Mouse (Mus musculus) limb, embryonic 13.5 days (tissue): ENCODE data around the gene AC124502.3. TPM values are rescaled to one million over a fixed set of nuclear protein-coding genes. Genes with fewer than 3 reads are reported as not detected.

Source experiments
- ATAC-seq: fragments of 200-750 bp; cut with Nextera tagmentation; 2 replicates; pipeline ENCODE4 v1.8.0; 2017; ENCODE audit warnings: low read depth, moderate number of reproducible peaks, moderate TSS enrichment; ENCODE audit not compliant: low FRiP score
- H3K27ac ChIP-seq: fragments of 300-500 bp; sonication (generic); 2 replicates; pipeline ENCODE4 v1.5.1; 2015; ENCODE audit warnings: inconsistent platforms, mild to moderate bottlenecking, moderate library complexity
- H3K27me3 ChIP-seq: fragments of 300-500 bp; sonication (generic); 2 replicates; pipeline ENCODE4 v1.6.1; 2015; ENCODE audit warnings: mild to moderate bottlenecking, inconsistent platforms
- H3K36me3 ChIP-seq: fragments of 300-500 bp; sonication (generic); 2 replicates; pipeline ENCODE4 v1.6.1; 2015; ENCODE audit warnings: inconsistent platforms, mild to moderate bottlenecking, moderate library complexity
- H3K4me1 ChIP-seq: fragments of 300-500 bp; sonication (generic); 2 replicates; pipeline ENCODE4 v1.6.1; 2015; ENCODE audit warnings: inconsistent platforms
- H3K4me2 ChIP-seq: fragments of 300-500 bp; sonication (generic); replicated peaks from 2 replicates; pipeline ENCODE4 v1.6.1; 2015; ENCODE audit warnings: inconsistent platforms, mild to moderate bottlenecking, moderate library complexity
- H3K4me3 ChIP-seq: fragments of 300-500 bp; sonication (generic); 2 replicates; pipeline ENCODE4 v1.5.1; 2015; ENCODE audit warnings: moderate library complexity, mild to moderate bottlenecking, inconsistent platforms
- H3K9ac ChIP-seq: fragments of 300-500 bp; sonication (generic); 2 replicates; pipeline ENCODE4 v1.6.1; 2015; ENCODE audit warnings: mild to moderate bottlenecking, inconsistent platforms
- H3K9me3 ChIP-seq: fragments of 300-500 bp; sonication (generic); 2 replicates; pipeline ENCODE4 v1.6.1; 2016; ENCODE audit warnings: inconsistent platforms
- WGBS: fragments of 180-500 bp; shearing (Covaris S2); methylation state at CpG from one replicate; pipeline ENCODE4 v1.1.7; 2015; 5-methylcytosine and 5-hydroxymethylcytosine counted together
- polyA plus RNA-seq: library from polyadenylated mRNA; unstranded; fragments of >200 nt; fragmentation: Nextera tagmentation; extraction: Ambion mirVana; gene quantifications from 2 replicates; pipeline ENCODE4 v1.2.1, GENCODE M21; 2015

The AC124502.3 gene
- polyA plus RNA-seq, 1 experiment from 2014 or later: 3.7 TPM

DNA sequence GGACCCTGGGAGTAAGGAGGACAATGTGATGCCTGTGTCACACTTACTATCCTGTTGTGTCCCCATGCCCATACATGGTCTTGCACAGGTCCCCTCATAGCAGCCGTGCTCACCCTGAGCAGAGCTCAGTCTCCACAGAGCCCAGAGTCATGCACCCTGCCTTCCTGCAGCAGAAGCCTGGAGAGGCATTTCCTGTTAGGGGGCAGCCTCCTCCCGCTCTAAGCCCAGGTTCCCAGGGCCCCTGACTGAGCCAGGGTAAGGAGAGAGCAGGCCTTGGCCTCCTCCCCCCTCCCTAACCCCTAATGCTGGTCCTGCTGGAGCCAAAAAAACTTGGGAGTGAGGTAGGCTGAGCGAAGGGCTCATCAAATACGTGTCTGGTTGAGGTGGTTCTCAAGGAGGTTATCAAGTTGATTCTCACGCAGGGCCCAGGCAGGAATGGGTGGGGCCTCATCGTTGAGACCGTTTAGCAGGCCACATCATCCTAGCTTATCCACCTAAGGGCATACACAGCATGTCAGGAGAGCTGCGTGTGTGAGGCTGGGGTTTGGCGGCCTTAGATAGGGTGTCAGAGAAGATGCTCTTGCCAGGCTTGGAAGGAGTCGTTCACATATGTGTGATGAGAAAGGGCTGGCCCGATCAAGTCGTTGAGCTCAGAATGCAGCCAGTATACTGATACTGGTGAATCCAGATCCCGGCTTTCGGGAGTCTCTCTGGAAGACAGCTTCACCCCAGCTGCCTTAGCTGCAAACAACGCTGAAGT lies 28.5 kb downstream of the AC124502.3 start:
- Histone ChIP-seq H3K4me3 (peak overlapping the region; percentile 71), H3K9me3 (no peaks in the 10 kb centered on the region), H3K27me3 (no peaks in the 10 kb centered on the region; the same call in 1 of the 2 replicates), H3K27ac (peak overlapping the region; percentile 98), H3K9ac (peak overlapping the region; percentile 91), H3K4me1 (peaks cover 54% of the 10 kb centered on the region), H3K4me2 (peak overlapping the region; percentile 97), H3K36me3 (no peaks in the 10 kb centered on the region)
- WGBS: 3% methylated on average over 15 of the region's 15 CpGs
- no peak for ATAC-seq

DNA sequence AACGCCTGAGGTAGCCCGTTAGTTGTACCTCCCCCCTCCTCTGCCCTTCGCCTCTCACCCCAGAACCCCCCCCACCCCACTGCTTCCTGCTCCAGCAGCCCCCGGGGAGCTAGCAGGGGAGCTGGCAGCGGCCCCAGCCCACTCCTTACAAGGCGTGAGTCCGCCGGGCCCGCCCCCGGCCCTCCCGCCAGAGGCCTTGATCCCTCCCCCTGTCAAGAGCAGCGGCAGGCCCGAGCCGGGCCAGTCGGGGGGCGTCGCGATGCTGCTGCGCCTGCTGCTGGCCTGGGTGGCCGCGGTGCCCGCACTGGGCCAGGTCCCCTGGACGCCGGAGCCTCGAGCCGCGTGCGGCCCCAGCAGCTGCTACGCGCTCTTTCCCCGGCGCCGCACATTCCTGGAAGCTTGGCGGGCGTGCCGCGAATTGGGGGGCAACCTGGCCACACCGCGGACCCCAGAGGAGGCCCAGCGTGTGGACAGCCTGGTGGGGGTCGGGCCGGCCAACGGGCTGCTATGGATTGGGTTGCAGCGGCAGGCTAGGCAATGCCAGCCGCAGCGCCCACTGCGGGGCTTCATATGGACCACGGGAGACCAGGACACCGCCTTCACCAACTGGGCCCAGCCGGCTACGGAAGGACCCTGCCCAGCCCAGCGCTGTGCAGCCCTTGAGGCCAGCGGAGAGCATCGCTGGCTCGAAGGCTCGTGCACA lies 29.3 kb downstream of the AC124502.3 start, which contains the start of gene Cd248:
Cd248 (plus strand) TSS at position 212 of the 703 bp plus-strand sequence.
- Histone ChIP-seq H3K4me2 (peak within 1 kb of the TSS; percentile 97), H3K4me3 (peak within 1 kb of the TSS; percentile 71), H3K27ac (peak within 1 kb of the TSS; percentile 98), H3K36me3 (no peaks in the 10 kb centered on the region), H3K27me3 (no peaks in the 10 kb centered on the region; the same call in 1 of the 2 replicates), H3K4me1 (peaks cover 61% of the 10 kb centered on the region), H3K9ac (peak within 1 kb of the TSS; percentile 91), H3K9me3 (no peaks in the 10 kb centered on the region)
- under 1% methylated on average over 55 of the region's 56 CpGs for WGBS
- peak; percentile 45 for ATAC-seq

DNA sequence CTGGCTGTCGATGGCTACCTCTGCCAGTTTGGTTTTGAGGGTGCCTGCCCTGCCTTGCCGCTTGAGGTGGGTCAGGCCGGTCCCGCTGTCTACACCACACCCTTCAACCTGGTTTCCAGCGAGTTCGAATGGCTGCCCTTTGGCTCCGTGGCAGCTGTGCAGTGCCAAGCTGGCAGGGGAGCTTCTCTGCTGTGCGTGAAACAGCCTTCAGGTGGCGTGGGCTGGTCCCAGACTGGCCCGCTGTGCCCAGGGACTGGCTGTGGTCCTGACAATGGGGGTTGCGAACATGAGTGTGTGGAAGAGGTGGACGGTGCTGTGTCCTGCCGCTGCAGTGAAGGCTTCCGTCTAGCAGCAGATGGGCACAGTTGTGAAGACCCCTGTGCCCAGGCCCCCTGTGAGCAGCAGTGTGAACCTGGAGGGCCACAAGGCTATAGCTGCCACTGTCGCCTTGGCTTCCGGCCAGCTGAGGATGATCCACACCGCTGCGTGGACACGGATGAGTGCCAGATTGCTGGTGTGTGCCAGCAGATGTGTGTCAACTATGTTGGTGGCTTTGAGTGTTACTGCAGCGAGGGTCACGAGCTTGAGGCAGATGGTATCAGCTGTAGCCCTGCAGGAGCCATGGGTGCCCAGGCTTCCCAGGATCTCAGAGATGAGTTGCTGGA lies 30.0 kb downstream of the AC124502.3 start:
- no peaks in the 10 kb centered on the region for H3K9me3 ChIP-seq
- peak overlapping the region; percentile 91 for H3K9ac ChIP-seq
- peaks cover 61% of the 10 kb centered on the region for H3K4me1 ChIP-seq
- H3K4me3 ChIP-seq: peak overlapping the region; percentile 71
- peak overlapping the region; percentile 97 for H3K4me2 ChIP-seq
- WGBS: 37% methylated on average over 21 of the region's 21 CpGs
- H3K36me3 ChIP-seq: no peaks in the 10 kb centered on the region
- no peak for ATAC-seq
- H3K27ac ChIP-seq: peak overlapping the region; percentile 98
- H3K27me3 ChIP-seq: no peaks in the 10 kb centered on the region; the same call in 1 of the 2 replicates

DNA sequence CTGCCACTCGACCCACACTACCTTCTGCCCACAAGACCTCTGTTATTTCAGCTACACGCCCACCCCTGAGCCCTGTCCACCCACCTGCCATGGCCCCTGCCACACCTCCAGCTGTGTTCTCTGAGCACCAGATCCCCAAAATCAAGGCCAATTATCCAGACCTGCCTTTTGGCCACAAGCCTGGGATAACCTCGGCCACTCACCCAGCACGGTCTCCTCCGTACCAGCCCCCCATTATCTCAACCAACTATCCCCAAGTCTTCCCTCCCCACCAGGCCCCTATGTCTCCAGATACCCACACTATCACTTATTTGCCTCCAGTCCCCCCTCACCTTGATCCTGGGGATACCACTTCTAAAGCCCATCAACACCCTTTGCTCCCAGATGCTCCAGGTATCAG lies 30.8 kb downstream of the AC124502.3 start:
- WGBS: 68% methylated on average over 5 of the region's 5 CpGs
- peak overlapping the region; percentile 91 for H3K9ac ChIP-seq

DNA sequence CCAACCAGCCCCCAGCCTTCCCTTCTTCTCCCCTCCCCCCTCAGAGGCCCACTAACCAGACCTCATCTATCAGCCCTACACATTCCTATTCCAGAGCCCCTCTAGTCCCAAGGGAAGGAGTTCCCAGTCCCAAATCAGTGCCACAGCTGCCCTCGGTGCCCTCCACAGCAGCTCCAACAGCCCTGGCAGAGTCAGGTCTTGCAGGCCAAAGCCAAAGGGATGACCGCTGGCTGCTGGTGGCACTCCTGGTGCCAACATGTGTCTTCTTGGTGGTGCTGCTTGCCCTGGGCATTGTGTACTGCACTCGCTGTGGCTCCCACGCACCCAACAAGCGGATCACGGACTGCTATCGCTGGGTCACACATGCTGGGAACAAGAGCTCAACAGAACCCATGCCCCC lies 31.3 kb downstream of the AC124502.3 start:
- H3K9me3 ChIP-seq: no peaks in the 10 kb centered on the region
- H3K4me3 ChIP-seq: peak overlapping the region; percentile 71
- H3K4me2 ChIP-seq: peak overlapping the region; percentile 97
- WGBS: 77% methylated on average over 7 of the region's 7 CpGs
- no peaks in the 10 kb centered on the region; the same call in 1 of the 2 replicates for H3K27me3 ChIP-seq
- peaks cover 58% of the 10 kb centered on the region for H3K4me1 ChIP-seq
- H3K36me3 ChIP-seq: no peaks in the 10 kb centered on the region
- peak overlapping the region; percentile 69; the same call in 1 of the 2 replicates for H3K9ac ChIP-seq
- peak overlapping the region; percentile 98 for H3K27ac ChIP-seq
- ATAC-seq: no peak

More for the DNA sequence above, 30.8 kb downstream of the AC124502.3 start:
- no peaks in the 10 kb centered on the region for H3K36me3 ChIP-seq
- H3K27ac ChIP-seq: peak overlapping the region; percentile 98; the same call in 1 of the 2 replicates
- no peaks in the 10 kb centered on the region; the same call in 1 of the 2 replicates for H3K27me3 ChIP-seq
- H3K4me2 ChIP-seq: peak overlapping the region; percentile 97
- ATAC-seq: no peak
- peak overlapping the region; percentile 71 for H3K4me3 ChIP-seq
- H3K9me3 ChIP-seq: no peaks in the 10 kb centered on the region
- peaks cover 61% of the 10 kb centered on the region for H3K4me1 ChIP-seq

DNA sequence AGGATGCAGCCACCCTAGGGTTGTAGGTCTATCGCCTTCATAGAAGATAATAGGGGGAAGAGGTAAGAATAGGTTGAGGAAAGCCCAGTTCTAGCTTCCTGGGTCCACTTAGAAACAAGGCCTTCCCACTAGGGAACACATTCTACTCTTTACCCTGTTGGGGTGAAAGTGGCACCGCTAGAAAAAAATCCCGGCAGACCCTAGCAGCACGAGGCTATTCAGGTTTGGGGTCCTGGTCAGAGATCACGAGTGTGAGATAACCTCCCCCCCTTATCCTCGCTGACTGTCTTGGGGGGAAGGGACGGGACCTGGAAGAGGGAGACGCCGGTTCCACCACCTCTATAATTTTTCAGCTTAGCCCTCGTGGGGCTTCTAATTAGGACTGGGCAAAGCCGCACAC lies 32.4 kb downstream of the AC124502.3 start:
- Histone ChIP-seq H3K27ac (peak overlapping the region; percentile 98), H3K4me1 (peaks cover 54% of the 10 kb centered on the region), H3K27me3 (no peaks in the 10 kb centered on the region; the same call in 1 of the 2 replicates), H3K4me2 (peak overlapping the region; percentile 97), H3K4me3 (peak overlapping the region; percentile 71), H3K9ac (peak overlapping the region; percentile 69), H3K9me3 (no peaks in the 10 kb centered on the region), H3K36me3 (no peaks in the 10 kb centered on the region)
- 3% methylated on average over 11 of the region's 11 CpGs for WGBS
- ATAC-seq: no peak

DNA sequence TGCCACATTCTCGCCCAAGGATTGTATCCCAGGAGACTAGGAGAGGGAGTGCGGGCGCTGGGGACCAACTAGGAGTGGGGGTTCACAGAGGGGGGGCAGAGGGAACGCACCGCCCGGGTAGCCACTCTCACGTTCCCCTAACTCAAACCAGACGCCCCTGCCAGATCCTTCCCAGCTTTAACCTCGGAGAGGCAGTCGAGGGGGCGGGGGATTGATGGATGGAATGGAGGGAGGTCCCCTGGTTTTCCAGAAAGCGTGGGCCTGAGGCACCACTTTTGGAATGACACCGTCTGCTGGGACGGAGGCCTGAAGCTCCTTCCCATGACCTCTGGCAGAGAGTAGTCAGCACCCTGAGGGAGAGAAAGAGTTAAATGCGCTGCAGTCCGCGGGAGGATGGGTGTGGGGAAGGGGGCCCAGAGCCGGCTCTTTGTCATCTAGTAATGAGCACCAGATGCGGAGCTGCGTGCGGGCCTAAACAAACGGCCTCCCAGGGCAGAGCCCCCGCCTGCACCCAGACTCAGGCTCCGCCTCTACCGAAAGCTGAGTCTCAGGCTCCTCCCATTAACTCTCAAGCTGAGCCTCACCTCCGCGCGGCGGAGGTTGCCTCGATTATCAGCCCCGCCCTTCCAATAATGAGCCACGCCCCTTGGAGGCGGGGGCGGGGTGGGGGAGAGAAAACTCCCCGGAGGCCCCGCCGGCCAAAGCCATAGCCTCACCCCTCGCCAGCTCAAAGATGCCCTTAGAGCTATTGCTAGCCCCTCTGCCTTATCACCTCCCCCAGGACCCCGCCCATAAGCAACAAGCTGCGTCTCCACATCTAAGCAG lies 33.1 kb downstream of the AC124502.3 start:
- H3K9me3 ChIP-seq: no peaks in the 10 kb centered on the region
- under 1% methylated on average over 38 of the region's 40 CpGs for WGBS
- peak overlapping the region; percentile 97 for H3K4me2 ChIP-seq
- ATAC-seq: peak; percentile 85
- no peaks in the 10 kb centered on the region; the same call in 1 of the 2 replicates for H3K27me3 ChIP-seq
- H3K4me1 ChIP-seq: peaks cover 50% of the 10 kb centered on the region
- H3K36me3 ChIP-seq: no peaks in the 10 kb centered on the region
- peak overlapping the region; percentile 71 for H3K4me3 ChIP-seq
- H3K27ac ChIP-seq: peak overlapping the region; percentile 98
- H3K9ac ChIP-seq: peak overlapping the region; percentile 69

DNA sequence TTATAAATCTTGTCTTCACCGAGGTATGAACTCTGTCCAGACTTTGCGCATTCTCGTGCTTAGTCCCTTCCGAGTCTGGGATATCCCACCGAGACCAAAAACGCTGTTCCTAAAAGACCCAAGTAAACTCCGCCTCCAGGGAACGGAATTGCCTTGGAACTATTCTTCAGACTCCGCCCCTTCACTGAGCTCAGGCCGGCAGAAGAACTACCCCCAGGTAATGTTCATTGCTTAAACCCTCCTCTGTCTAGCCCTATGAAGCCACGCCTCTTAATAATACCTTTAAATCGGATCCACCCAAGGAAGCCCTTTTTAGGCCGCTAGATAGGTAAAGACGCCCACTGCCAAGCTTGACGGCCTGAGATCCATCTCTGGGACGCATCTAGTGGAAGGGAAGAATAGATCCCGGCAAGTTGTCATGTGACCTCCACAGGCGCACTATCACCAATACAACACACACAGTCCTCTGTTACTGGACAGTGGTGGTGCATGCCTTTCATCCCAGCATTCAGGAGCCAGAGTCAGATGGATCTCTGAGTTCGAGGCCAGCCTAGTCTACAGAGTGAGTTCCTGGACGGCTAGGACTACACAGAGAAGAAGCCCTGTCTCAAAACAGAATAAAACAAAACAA lies 33.8 kb downstream of the AC124502.3 start:
- no peaks in the 10 kb centered on the region; the same call in 1 of the 2 replicates for H3K27me3 ChIP-seq
- ATAC-seq: peak; percentile 29; the same call in 1 of the 2 replicates
- H3K36me3 ChIP-seq: no peaks in the 10 kb centered on the region
- peaks cover 42% of the 10 kb centered on the region for H3K4me1 ChIP-seq
- peak overlapping the region; percentile 97 for H3K4me2 ChIP-seq
- H3K27ac ChIP-seq: peak overlapping the region; percentile 98
- peak overlapping the region; percentile 69 for H3K9ac ChIP-seq
- WGBS: 2% methylated on average over 20 of the region's 20 CpGs
- H3K4me3 ChIP-seq: peak overlapping the region; percentile 71
- no peaks in the 10 kb centered on the region for H3K9me3 ChIP-seq

DNA sequence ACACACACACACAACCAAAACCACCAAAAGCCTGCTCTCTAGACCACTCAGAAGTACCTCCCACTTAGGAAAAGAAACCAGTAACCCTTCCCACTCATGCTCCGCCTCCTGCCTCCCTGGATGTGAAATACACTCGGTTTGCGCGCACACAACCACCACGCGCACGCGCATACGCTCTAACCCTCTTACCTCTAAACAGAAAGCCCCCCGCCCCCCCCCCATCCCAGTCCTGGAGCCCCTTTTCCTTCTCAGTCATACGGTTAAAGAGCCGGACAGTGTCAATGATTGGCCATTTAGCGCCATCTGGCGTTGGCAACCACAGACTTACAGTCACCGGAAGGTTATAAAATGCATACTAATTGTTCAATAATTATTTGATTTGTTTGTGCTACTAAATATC lies 34.3 kb downstream of the AC124502.3 start:
- no peaks in the 10 kb centered on the region for H3K36me3 ChIP-seq
- WGBS: under 1% methylated on average over 15 of the region's 15 CpGs
- peak overlapping the region; percentile 71 for H3K4me3 ChIP-seq
- H3K27me3 ChIP-seq: no peaks in the 10 kb centered on the region; the same call in 1 of the 2 replicates
- H3K9me3 ChIP-seq: no peaks in the 10 kb centered on the region
- H3K4me2 ChIP-seq: peak overlapping the region; percentile 97
- peak overlapping the region; percentile 98 for H3K27ac ChIP-seq
- peak; percentile 30; the same call in 1 of the 2 replicates for ATAC-seq
- peaks cover 41% of the 10 kb centered on the region for H3K4me1 ChIP-seq
- peak overlapping the region; percentile 69; the same call in 1 of the 2 replicates for H3K9ac ChIP-seq

DNA sequence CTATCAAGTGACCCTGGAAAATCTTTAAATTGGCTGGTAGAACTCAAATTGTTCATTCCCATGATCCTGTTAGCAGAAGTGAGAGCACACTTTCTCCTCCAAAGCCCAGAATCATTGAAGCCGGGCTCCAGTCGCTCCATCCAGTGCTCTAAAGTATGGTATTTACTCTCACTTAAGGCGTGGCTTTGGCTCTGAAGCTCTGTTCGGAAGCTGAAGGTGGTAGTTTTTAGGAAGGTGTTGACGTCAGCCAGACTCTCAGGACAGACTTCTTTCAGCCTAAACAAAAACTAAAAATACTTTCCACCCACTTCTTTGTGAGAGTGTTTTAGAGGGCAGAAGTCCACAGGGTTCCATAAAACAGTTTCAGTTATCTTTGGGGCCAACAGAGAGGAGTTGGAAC lies 34.8 kb downstream of the AC124502.3 start:
- Histone ChIP-seq H3K9me3 (no peaks in the 10 kb centered on the region), H3K36me3 (no peaks in the 10 kb centered on the region), H3K9ac (no peak overlapping the region), H3K4me3 (no peak overlapping the region), H3K27ac (no peak overlapping the region), H3K27me3 (peaks cover 3% of the 10 kb centered on the region; the same call in 1 of the 2 replicates), H3K4me1 (peaks cover 37% of the 10 kb centered on the region), H3K4me2 (peak overlapping the region; percentile 21; the same call in 1 of the 2 replicates)
- no peak for ATAC-seq
- 40% methylated on average over 5 of the region's 5 CpGs for WGBS
